Mouse (Mus musculus) ES-Bruce4 (cell line): ENCODE data around the gene Ankrd16.

ENCODE experiments used
- CTCF ChIP-seq: IDR thresholded peaks from one replicate; pipeline ENCODE4 v1.8.1; 2011; ENCODE audit warnings: low read depth, low read length
- EP300 ChIP-seq: IDR thresholded peaks from 2 replicates; pipeline ENCODE4 v1.6.1; 2011; ENCODE audit warnings: low read depth, low read length; ENCODE audit not compliant: insufficient read depth
- POLR2A ChIP-seq: IDR thresholded peaks from one replicate; pipeline ENCODE4 v1.8.1; 2011; ENCODE audit warnings: low read length; ENCODE audit not compliant: insufficient read depth

GRCm38 (mm10) chr2:11774426-11774825 lies 3.2 kb upstream of the Ankrd16 start:
- no peak for TF ChIP-seq CTCF
- TF ChIP-seq POLR2A, result no peak
- TF ChIP-seq EP300, result no peak
